Mouse (Mus musculus): ENCODE measurements around the gene Pax3.

GRCm38 (mm10) chr1:78210568-78210967 lies 13.6 kb upstream of the Pax3 start:
- no peak for TF ChIP-seq POLR2A (IDR thresholded peaks at IDR 0.05; ENCODE audit: insufficient read length, low read depth)
- TF ChIP-seq E2F4 (IDR thresholded peaks at IDR 0.05; ENCODE audit: insufficient read depth): no peak
- TF ChIP-seq MAX (IDR thresholded peaks at IDR 0.05; ENCODE audit: low read depth): no peak
